In the genomic region with DNA sequence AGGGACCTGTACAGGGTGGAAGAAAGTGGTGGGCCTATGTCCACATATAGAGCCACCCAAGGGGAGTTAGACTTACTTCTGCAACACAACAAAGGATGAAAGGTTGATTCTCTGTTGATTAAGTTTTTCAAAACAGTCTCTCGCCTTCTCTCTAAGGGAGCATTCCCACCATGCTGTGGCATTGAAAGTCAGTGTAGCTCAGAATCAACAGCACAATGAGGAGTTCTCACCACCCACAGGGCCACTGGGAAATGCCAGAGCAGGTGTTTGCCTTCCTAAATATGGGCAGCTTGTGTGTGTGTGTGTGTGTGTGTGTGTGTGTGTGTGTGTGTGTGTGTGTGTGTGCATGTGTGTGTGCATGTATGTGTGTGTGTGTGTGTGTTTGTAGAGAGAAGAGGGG, we compare ENCODE assay signal across 8 mouse cellular contexts.
"Had no signal": no experiment of that assay in that cellular context is flagged by ENCODE, and none has a peak within 500 bp of the region (broad histone marks: within the 10 kb centered on the region; RNA-seq: fewer than 3 reads in every experiment).

No protein-coding gene starts in this region.

- DNase-seq: lung, adult 18-20 months; lung, embryonic 14.5 days; lung, postnatal 10 days; lung, postnatal 4 days; midbrain, embryonic 14.5 days; right cerebral cortex, postnatal 14 days; thymus, postnatal 25 days; thymus, postnatal 4 days had no signal
